Mouse (Mus musculus): ENCODE measurements at regions not wholly inside any gene's neighbourhood (a gene's known extent, or its start where the extent isn't known, plus 50 kb on each side); places are given as distances from the start of the nearest gene placed in this dataset.

DNA sequence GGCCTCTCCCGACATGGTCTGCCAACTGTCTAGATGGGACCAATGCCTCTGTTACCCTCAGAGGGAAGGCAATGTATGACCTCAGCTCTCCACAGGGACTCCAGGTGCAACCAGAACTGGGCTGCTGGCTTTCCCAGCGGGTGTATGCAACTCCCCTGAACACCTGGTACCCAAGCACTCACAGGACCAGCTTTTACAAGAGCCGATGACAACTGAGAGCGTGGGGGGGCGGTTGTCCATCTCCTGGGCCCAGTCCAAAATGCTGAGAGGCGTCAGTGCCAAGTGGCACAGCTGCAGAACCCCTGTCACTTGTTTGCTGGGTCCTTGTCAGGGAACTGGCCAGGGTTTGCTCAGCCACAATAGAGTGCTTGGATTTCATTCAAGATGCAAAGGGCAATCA lies 700.1 kb upstream of the Fam160b2 start:
- H3K27ac ChIP-seq (replicated peaks; ENCODE audit: low read depth, low read length): no peak overlapping the region
- no peak overlapping the region for H3K9ac ChIP-seq (ENCODE audit: low read length)
- H3K36me3 ChIP-seq (ENCODE audit: control insufficient read depth, insufficient read depth, low read length): no peaks in the 10 kb centered on the region
- H3K4me1 ChIP-seq (ENCODE audit: control insufficient read depth, insufficient read depth, low read length): no peaks in the 10 kb centered on the region
- no peaks in the 10 kb centered on the region for H3K9me3 ChIP-seq (ENCODE audit: control insufficient read depth, low read length)
- DNase-seq (ENCODE audit: low spot score) (no peak), ATAC-seq (ENCODE audit: insufficient number of reproducible peaks, low FRiP score, low TSS enrichment, low read depth) (no peak)
- 71% methylated on average over 6 of the region's 6 CpGs for WGBS
- H3K27me3 ChIP-seq (ENCODE audit: control insufficient read depth, insufficient read depth, low read length): no peaks in the 10 kb centered on the region
- no peak overlapping the region for H3K4me3 ChIP-seq (ENCODE audit: low read depth, low read length)
- no peak overlapping the region for H3K4me2 ChIP-seq (ENCODE audit: low read depth, severe bottlenecking)

DNA sequence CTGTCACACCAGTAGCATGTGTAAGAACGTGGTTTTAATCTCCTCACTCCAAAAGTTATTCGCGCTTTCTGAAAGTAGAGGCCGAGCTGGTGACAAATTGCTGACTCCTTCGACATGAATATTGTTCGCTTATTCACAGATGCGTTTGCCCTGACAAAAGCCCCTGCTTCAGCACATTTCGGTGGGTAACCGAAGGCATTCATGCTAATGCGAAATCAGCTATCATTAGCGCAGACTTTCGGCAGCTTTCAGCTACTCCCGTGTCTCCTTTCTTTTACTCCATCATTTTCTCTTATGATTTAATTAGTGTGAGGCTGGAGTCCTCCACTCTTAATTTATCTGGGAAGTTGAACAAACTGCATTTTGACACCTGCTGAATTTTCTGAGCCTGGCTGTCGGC lies 681.9 kb upstream of the Fam160b2 start:
- DNase-seq (ENCODE audit: low spot score): no peak
- Histone ChIP-seq H3K4me2 (ENCODE audit: low read depth, severe bottlenecking) (no peak overlapping the region), H3K4me3 (ENCODE audit: low read depth, low read length) (no peak overlapping the region), H3K4me1 (ENCODE audit: control insufficient read depth, insufficient read depth, low read length) (no peaks in the 10 kb centered on the region), H3K27ac (replicated peaks; ENCODE audit: low read depth, low read length) (no peak overlapping the region), H3K9me3 (ENCODE audit: control insufficient read depth, low read length) (no peaks in the 10 kb centered on the region), H3K27me3 (ENCODE audit: control insufficient read depth, insufficient read depth, low read length) (no peaks in the 10 kb centered on the region), H3K9ac (ENCODE audit: low read length) (no peak overlapping the region), H3K36me3 (ENCODE audit: control insufficient read depth, insufficient read depth, low read length) (no peaks in the 10 kb centered on the region)
- no peak for ATAC-seq (ENCODE audit: insufficient number of reproducible peaks, low FRiP score, low TSS enrichment, low read depth)
- 88% methylated on average over 14 of the region's 14 CpGs for WGBS

GRCm38 (mm10) chr14:71276309-71276791 lies 676.7 kb upstream of the Fam160b2 start:
- H3K4me2 ChIP-seq (ENCODE audit: low read depth, severe bottlenecking): no peak overlapping the region
- no peak overlapping the region for H3K27ac ChIP-seq (replicated peaks; ENCODE audit: low read depth, low read length)

GRCm38 (mm10) chr14:71272470-71272869 lies 672.8 kb upstream of the Fam160b2 start:
- no peak overlapping the region for H3K4me3 ChIP-seq (ENCODE audit: low read depth, low read length)
- no peak overlapping the region for H3K9ac ChIP-seq (ENCODE audit: low read length)
- no peak for DNase-seq (ENCODE audit: low spot score)

More at GRCm38 (mm10) chr14:71276309-71276791, 676.7 kb upstream of the Fam160b2 start:
- Histone ChIP-seq H3K36me3 (ENCODE audit: control insufficient read depth, insufficient read depth, low read length) (no peaks in the 10 kb centered on the region), H3K4me1 (ENCODE audit: control insufficient read depth, insufficient read depth, low read length) (no peaks in the 10 kb centered on the region), H3K9ac (ENCODE audit: low read length) (no peak overlapping the region), H3K27me3 (ENCODE audit: control insufficient read depth, insufficient read depth, low read length) (no peaks in the 10 kb centered on the region), H3K9me3 (ENCODE audit: control insufficient read depth, low read length) (no peaks in the 10 kb centered on the region), H3K4me3 (ENCODE audit: low read depth, low read length) (no peak overlapping the region)
- peak; percentile 34 for DNase-seq (ENCODE audit: low spot score)
- WGBS: 41% methylated on average over 12 of the region's 12 CpGs
- ATAC-seq (ENCODE audit: insufficient number of reproducible peaks, low FRiP score, low TSS enrichment, low read depth): 0 out of 2 replicates have a peak, but pooled peaks have one; percentile 47

GRCm38 (mm10) chr14:71257650-71258049 lies 658.0 kb upstream of the Fam160b2 start:
- Histone ChIP-seq H3K36me3 (ENCODE audit: control insufficient read depth, insufficient read depth, low read length) (no peaks in the 10 kb centered on the region), H3K4me2 (ENCODE audit: low read depth, severe bottlenecking) (no peak overlapping the region), H3K4me1 (ENCODE audit: control insufficient read depth, insufficient read depth, low read length) (no peaks in the 10 kb centered on the region), H3K27me3 (ENCODE audit: control insufficient read depth, insufficient read depth, low read length) (no peaks in the 10 kb centered on the region), H3K9me3 (ENCODE audit: control insufficient read depth, low read length) (no peaks in the 10 kb centered on the region), H3K27ac (replicated peaks; ENCODE audit: low read depth, low read length) (no peak overlapping the region), H3K4me3 (ENCODE audit: low read depth, low read length) (no peak overlapping the region), H3K9ac (ENCODE audit: low read length) (no peak overlapping the region)
- WGBS: 88% methylated on average over 4 of the region's 4 CpGs
- ATAC-seq (ENCODE audit: insufficient number of reproducible peaks, low FRiP score, low TSS enrichment, low read depth) (no peak), DNase-seq (ENCODE audit: low spot score) (no peak)

More at GRCm38 (mm10) chr14:71272470-71272869, 672.8 kb upstream of the Fam160b2 start:
- H3K27ac ChIP-seq (replicated peaks; ENCODE audit: low read depth, low read length): no peak overlapping the region
- no peak overlapping the region for H3K4me2 ChIP-seq (ENCODE audit: low read depth, severe bottlenecking)
- 92% methylated on average over 2 of the region's 2 CpGs for WGBS
- no peaks in the 10 kb centered on the region for H3K36me3 ChIP-seq (ENCODE audit: control insufficient read depth, insufficient read depth, low read length)
- no peaks in the 10 kb centered on the region for H3K4me1 ChIP-seq (ENCODE audit: control insufficient read depth, insufficient read depth, low read length)
- ATAC-seq (ENCODE audit: insufficient number of reproducible peaks, low FRiP score, low TSS enrichment, low read depth): no peak
- no peaks in the 10 kb centered on the region for H3K27me3 ChIP-seq (ENCODE audit: control insufficient read depth, insufficient read depth, low read length)
- H3K9me3 ChIP-seq (ENCODE audit: control insufficient read depth, low read length): no peaks in the 10 kb centered on the region

- ATAC-seq (ENCODE audit: insufficient number of reproducible peaks, low FRiP score, low TSS enrichment, low read depth): no peak
- Histone ChIP-seq H3K36me3 (ENCODE audit: control insufficient read depth, insufficient read depth, low read length) (no peaks in the 10 kb centered on the region), H3K27ac (replicated peaks; ENCODE audit: low read depth, low read length) (no peak overlapping the region), H3K27me3 (ENCODE audit: control insufficient read depth, insufficient read depth, low read length) (no peaks in the 10 kb centered on the region), H3K9me3 (ENCODE audit: control insufficient read depth, low read length) (no peaks in the 10 kb centered on the region), H3K4me2 (ENCODE audit: low read depth, severe bottlenecking) (no peak overlapping the region), H3K4me1 (ENCODE audit: control insufficient read depth, insufficient read depth, low read length) (no peaks in the 10 kb centered on the region), H3K4me3 (ENCODE audit: low read depth, low read length) (no peak overlapping the region), H3K9ac (ENCODE audit: low read length) (no peak overlapping the region)
- no peak for DNase-seq (ENCODE audit: low spot score)
- 71% methylated on average over 1 of the region's 1 CpGs for WGBS
Measured at GRCm38 (mm10) chr14:71254207-71254606, 654.6 kb upstream of the Fam160b2 start.

- ATAC-seq (ENCODE audit: insufficient number of reproducible peaks, low FRiP score, low TSS enrichment, low read depth) (no peak), DNase-seq (ENCODE audit: low spot score) (no peak)
- Histone ChIP-seq H3K4me3 (ENCODE audit: low read depth, low read length) (no peak overlapping the region), H3K27ac (replicated peaks; ENCODE audit: low read depth, low read length) (no peak overlapping the region), H3K9ac (ENCODE audit: low read length) (no peak overlapping the region), H3K4me2 (ENCODE audit: low read depth, severe bottlenecking) (no peak overlapping the region), H3K27me3 (ENCODE audit: control insufficient read depth, insufficient read depth, low read length) (no peaks in the 10 kb centered on the region), H3K9me3 (ENCODE audit: control insufficient read depth, low read length) (no peaks in the 10 kb centered on the region), H3K36me3 (ENCODE audit: control insufficient read depth, insufficient read depth, low read length) (no peaks in the 10 kb centered on the region), H3K4me1 (ENCODE audit: control insufficient read depth, insufficient read depth, low read length) (no peaks in the 10 kb centered on the region)
- WGBS: 74% methylated on average over 3 of the region's 3 CpGs
Measured at GRCm38 (mm10) chr14:71252136-71252535, 652.5 kb upstream of the Fam160b2 start.

DNA sequence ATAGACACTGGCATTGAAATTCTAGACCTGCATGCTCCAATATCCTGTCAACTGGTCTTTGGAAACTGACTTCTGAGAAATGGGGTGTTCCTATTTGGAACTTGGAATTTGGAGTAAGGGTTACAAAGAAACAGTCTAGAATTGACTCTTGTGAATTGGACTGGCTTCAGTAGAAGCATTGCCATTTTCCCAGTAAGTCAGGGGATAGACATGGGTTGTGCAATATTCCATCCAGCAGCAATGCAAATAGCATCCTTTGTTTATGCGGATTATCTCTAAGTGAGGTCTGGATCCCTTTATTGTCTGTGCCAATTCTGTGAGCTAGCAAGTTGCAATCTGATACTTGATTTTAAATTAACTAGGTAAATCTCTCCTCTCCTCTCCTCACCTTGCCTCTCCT lies 651.5 kb upstream of the Fam160b2 start:
- H3K36me3 ChIP-seq (ENCODE audit: control insufficient read depth, insufficient read depth, low read length): no peaks in the 10 kb centered on the region
- ATAC-seq (ENCODE audit: insufficient number of reproducible peaks, low FRiP score, low TSS enrichment, low read depth): no peak
- no peaks in the 10 kb centered on the region for H3K4me1 ChIP-seq (ENCODE audit: control insufficient read depth, insufficient read depth, low read length)
- H3K4me2 ChIP-seq (ENCODE audit: low read depth, severe bottlenecking): no peak overlapping the region
- H3K27ac ChIP-seq (replicated peaks; ENCODE audit: low read depth, low read length): no peak overlapping the region
- 89% methylated on average over 1 of the region's 1 CpGs for WGBS
- no peaks in the 10 kb centered on the region for H3K9me3 ChIP-seq (ENCODE audit: control insufficient read depth, low read length)
- DNase-seq (ENCODE audit: low spot score): no peak
- H3K27me3 ChIP-seq (ENCODE audit: control insufficient read depth, insufficient read depth, low read length): no peaks in the 10 kb centered on the region
- no peak overlapping the region for H3K4me3 ChIP-seq (ENCODE audit: low read depth, low read length)
- H3K9ac ChIP-seq (ENCODE audit: low read length): no peak overlapping the region

GRCm38 (mm10) chr14:71249387-71249965 lies 649.8 kb upstream of the Fam160b2 start:
- H3K9me3 ChIP-seq (ENCODE audit: control insufficient read depth, low read length): no peaks in the 10 kb centered on the region
- H3K4me1 ChIP-seq (ENCODE audit: control insufficient read depth, insufficient read depth, low read length): no peaks in the 10 kb centered on the region
- no peak overlapping the region for H3K4me2 ChIP-seq (ENCODE audit: low read depth, severe bottlenecking)
- H3K9ac ChIP-seq (ENCODE audit: low read length): no peak overlapping the region
- no peak overlapping the region for H3K4me3 ChIP-seq (ENCODE audit: low read depth, low read length)
- H3K27me3 ChIP-seq (ENCODE audit: control insufficient read depth, insufficient read depth, low read length): no peaks in the 10 kb centered on the region
- H3K36me3 ChIP-seq (ENCODE audit: control insufficient read depth, insufficient read depth, low read length): no peaks in the 10 kb centered on the region
- WGBS: 74% methylated on average over 7 of the region's 7 CpGs
- no peak for ATAC-seq (ENCODE audit: insufficient number of reproducible peaks, low FRiP score, low TSS enrichment, low read depth)
- no peak overlapping the region for H3K27ac ChIP-seq (replicated peaks; ENCODE audit: low read depth, low read length)
- no peak for DNase-seq (ENCODE audit: low spot score)
